Mouse (Mus musculus) CD4-positive, CD25-positive, alpha-beta regulatory T cell, adult 2 months (primary cell): ENCODE data around the gene Mical3.

Experiments
- DNase-seq: peaks from one replicate; pipeline ENCODE4 v3.0.0-alpha.2; 2012; ENCODE audit warnings: low read depth, low spot score

The Mical3 gene

DNA sequence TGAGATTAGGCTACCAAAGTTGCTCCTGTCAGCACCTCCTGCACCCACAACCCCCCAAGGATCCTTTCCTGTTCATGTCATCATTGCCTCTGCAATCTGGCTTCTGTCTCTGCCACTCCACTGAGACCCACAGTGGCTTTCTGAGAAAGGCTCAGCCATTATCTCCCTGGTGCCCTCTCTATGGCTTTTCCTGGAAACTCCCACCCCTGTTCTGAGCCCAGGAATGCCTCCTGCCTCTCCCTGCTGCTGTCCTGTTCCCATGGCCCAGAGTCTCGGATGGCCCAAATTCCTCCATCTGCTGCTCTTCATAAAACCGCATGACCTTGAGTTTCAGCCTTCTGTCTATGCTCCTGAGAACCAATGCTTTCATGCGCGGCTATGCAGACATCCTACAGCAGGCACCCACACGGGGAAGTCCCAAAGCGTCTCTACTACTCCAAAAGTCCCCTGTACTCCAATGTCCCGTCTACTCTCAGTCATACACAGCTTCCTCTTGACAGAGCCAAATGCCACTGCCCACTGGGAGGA is 77.2 kb downstream of the Mical3 start:
- DNase-seq: peak; percentile 80

DNA sequence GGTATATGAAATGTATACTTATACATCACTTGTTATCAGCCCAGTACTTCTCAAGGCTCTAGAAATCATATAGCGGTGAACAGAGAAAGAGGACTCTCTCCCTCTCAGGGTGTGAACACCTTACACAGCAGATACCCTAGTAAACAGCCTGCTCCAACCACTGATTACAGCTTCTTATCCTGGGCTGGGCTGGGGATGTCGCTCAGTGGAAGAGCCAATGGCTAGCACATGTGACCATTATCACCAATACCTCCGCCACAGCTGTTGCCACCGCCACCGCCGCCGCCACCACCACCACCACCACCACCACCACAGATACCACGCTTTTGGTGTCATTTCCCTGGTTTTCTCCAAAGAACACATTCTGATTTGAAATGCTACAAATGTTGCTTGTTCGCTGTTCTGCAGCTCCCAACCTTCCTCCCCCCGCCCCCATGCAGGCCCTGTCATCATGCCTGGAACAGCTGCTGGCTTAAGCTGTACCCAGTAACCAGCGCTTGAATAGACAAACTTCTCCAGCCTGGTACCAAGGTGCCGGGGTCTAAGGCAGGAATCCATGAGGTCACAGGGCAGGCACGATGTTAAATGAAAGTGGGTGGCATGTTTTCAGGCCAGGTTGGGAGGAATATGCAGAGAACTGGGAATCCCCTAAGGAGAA is 78.7 kb downstream of the Mical3 start:
- DNase-seq: no peak

DNA sequence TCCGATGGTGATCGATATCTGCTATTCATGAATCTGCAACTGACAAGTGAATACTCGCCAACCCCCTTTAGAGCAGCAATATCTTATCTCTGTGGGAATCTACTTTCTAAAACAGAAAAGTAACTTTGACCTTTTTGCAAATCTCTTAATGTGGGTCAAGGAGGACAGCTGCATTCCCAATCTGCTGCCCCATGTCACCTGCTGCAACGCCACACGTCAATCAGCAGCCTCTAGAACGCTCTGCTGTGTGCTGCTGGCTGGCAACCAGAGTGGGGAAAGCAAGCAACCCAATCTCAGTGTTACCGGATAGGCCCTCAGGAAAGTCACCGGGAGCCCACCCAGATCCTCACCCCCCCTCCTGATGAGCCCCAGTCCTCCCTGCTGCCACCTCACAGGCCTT is 79.4 kb downstream of the Mical3 start:
- DNase-seq: no peak

DNA sequence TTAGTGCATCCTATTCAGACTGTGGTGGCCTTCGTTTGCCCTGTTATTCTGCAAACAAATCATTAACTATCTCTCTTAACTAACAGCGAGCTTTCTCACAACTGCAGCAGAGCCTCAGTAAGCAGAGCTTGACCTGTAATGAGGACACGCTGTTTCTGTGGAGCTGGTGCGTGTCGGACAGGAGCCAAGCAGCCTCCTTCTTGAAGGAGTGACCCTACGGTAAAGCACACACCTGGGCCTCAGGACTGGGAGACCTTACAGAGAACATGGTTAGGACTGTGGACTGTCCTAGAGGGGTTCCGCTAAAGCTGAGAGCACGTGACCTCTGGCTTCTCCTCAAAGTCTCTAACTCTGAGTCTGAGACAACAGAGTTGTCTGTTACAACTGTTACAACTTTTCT is 82.1 kb downstream of the Mical3 start:
- DNase-seq: no peak

DNA sequence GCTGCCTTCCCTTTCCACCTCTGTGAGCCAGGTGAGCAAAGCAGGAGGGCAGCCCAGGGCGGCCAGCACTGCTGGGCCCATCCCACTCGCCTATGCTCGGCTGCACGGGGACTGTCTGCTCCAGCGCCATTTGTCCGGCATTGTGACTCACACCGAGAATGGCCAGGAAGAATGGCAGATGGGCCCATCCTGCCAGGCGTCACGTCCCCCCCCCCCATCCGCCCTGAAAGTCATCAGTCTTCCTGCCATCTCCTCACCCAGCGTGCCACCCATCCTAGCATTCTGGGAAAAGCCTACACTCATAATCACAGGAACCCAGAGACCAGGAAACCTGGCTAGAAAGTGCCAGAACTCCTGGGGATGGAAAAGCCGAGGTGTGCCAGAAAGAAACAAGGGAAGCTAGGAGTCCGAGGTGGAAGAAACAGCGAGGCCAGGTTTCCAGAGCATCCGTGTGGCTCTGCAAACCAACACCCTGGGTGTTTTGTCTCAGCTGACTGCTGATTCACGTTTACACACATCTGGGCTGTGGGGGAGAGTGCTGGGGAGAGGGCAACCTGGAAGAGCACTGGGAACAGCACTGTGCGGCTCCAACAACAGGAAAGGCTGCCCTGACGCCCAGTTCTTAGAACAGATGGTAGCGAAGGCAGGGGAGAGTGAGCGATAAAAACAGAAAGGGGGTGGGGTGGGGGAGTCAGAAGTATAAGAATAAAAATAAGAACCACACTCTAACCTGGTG is 85.3 kb downstream of the Mical3 start:
- no peak for DNase-seq

DNA sequence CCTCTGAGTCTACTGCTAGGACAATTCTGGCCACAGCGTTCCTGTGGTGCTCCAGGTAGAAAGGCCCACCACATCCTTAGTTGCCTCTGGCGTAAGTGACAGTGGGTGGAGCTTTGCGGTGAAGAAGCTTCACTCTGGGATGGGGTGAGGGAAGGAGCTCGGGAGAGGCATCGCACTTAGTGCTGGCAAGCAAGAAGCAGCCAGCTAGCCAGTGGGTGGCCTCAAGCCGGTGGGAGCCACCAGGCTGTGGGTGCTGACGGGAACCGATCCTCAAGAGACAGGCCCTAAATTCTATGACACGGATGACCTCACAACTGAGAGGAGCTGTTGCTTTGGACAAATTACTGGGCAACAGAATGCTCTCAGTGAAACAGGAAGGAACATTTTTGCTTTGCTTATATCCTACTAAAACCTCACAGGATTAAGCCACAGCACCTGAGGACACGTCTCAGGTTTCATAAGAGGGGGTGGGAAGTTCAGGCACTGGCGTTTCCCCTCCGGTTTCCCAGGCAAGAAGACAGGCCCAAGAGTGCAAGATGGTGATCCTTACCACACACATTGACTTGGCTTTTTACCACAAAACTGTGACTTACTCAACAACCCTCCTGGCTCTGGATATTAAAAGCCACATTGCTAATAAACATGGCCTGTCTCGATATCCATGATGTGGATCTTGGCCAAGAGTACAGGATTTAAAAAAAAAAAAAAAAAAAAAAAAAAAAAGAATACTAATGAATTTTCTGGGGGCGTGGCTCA is 87.2 kb downstream of the Mical3 start:
- no peak for DNase-seq

DNA sequence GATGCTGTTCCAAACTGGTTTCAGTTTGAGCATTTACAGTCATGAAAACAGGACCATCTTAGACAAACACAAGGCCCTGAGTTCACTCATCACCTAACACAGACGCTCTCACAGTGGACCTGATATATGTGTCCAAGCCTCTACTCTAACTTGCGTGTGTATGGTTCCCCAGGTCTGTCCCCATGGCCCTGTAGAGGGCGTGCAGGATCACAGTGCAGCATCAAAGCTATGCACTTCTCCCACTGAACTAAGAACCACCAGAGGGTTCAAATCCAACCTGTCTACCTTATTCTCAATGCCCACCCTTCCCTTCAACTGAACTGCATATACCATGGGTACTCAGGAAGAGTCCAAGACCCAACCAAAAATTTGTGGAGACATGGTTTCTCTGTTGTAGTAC is 91.1 kb downstream of the Mical3 start:
- no peak for DNase-seq

DNA sequence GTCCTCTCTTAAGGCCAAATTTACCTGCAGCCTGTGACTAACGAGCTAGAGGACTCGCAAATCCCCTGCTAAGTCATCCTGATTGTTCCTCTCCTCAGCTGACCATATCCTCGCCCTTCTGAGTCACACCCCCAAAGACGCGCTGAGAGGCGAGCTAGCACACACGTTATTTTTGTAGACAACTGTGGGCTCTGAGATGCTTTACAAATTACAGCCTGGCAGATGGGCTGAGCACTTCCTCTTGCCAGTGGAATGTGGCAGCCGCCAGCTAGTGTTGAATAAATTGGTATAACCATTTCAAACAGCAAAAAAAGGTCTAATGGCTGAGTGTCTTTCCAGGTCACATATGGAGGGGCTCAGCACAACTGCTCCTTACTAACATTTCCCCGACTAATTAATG is 91.5 kb downstream of the Mical3 start:
- DNase-seq: no peak

DNA sequence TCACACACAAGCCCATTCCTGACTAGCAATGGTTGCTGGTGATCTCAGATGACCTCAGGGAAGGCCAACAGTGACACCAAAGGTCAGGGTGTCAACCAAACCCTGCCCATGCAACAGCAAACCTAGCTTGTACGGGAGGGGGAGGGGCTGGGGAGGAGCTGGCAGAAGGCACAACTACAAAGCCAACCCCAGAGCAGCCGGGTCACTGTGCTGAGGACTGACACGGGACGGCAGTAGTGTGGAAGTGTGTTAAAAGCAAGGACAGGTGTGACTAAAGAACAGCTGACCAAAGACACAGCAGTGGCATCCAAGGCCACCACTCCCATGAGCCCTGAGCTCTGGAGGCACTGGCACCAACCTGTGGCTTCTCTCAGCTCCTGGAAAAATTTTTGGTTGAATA is 93.7 kb downstream of the Mical3 start:
- DNase-seq: no peak

DNA sequence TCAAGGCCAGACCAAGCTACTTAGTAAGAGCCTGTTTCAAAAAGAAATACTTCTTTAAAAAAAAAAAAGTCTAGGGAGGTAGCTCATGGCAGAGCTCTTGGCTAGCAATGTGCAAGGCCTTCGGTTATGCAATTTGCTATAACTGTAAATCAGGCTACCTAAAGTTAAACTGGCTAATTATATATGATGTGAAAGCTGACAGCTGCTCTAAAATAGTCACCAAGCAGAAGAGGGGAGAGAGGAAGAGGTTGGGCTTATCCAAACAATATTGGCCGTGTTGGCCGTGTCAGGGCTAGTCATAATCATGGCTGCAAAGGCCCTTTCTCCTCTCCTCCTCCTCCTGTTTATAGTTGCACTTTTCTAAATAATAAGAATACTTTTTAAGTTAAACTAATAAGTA is 94.9 kb downstream of the Mical3 start:
- no peak for DNase-seq

DNA sequence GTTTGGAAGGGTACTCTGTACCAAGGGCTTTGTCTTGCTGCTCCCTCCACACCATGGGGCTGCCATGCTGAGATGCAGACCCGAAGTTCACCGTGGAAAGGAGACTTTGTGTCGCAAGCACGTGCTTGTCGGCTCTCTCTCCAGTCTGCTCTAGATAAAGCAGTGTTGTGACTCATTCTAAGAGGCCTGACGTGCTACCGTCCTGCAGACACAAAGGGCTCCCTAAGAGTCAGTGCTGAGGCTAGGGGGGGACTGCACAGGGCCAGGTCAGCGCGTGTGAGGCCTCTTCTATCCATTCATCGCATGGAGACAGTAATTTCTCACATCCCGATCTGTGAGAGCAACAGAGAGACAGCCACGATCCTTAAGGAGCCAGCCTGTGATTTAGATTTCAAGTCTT is 95.5 kb downstream of the Mical3 start:
- DNase-seq: no peak

DNA sequence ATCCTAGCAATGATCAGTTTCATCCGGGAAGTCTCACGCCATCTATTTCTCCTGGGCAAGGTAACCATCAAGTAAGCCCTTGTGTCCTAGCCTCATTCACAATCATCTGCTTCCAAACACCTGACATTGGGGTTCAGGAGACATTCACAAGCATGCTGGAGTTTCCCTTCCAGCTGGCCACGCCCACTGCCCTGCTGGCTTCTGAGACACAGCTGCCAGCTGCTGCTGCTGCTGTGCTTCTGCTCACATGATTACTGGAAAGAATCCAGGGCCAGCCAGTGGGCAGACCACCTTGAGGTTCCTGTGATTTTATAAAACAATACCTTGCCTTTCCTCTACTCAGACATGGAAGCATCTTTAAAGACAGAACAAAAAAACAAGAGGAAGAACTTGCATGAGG is 97.5 kb downstream of the Mical3 start:
- DNase-seq: no peak

DNA sequence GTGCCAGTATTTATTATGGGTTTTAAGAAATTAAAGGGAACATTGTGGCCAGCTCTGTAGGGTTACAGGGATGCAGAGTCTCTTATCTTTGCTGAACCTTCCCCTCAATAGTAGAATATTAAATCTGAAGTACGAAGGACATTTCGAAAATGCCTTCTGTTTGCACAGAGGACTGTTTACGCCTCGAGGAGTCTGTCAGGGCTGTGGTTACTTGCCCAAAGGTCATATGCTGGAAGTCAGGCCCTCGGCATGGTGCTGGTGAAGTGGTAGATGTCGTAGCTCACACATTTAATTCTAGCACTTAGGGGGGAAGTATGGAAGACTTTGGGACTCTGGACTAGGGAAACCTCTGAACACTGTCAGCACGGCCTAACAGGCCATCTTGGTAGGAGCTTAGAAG is 99.4 kb downstream of the Mical3 start:
- no peak for DNase-seq

DNA sequence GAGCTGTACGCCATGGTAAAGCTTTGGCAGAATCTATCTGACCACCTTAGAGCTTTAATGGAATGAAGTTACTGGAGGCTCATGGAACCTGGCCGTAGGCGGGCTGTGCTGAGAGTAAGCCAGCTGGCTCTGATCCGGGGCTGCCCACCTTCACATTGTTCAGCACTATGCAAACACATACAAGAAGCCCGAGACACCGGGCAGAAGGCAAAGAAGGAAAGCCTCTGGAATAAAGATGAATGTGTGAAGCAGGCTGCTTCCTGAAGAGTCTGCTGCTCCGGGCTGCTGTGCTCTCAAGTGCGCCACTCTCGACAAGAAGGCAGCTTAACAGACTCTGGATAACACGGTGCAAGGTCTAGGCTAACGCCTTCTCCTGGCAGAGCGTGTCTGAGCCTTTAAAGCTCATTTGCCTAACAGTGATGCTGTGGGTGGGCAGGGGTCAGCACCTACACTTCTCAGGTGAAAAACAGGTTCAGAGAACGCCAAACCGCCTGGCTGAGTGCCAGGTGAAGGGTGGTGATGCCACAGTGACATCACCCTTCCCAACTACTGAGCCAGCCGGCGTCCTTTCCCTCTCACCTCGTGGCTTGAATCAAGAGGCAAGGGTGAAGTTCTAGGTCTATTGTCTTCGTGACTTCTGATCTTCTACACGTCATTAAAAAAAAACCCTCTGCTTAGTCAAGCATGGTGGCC is 100.8 kb downstream of the Mical3 start:
- no peak for DNase-seq

DNA sequence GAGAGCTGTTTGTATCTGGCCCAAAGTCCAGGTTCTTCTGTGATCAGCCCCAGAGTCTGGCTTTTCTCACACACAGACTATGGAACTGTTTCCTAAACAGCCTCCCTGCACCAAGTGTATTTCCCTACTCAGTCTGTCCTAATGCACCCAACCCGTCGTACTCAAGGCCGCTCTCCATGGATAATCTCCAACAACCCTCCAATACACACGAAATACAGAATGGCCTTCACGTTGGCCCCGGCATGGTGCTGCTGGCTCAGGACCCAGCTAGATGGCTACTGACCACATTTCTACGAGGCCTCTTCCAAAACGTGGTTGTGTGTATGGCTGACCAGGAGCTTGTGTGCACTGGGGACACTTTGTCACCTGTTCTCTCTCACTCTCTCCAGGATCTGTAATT is 102.3 kb downstream of the Mical3 start:
- DNase-seq: no peak

DNA sequence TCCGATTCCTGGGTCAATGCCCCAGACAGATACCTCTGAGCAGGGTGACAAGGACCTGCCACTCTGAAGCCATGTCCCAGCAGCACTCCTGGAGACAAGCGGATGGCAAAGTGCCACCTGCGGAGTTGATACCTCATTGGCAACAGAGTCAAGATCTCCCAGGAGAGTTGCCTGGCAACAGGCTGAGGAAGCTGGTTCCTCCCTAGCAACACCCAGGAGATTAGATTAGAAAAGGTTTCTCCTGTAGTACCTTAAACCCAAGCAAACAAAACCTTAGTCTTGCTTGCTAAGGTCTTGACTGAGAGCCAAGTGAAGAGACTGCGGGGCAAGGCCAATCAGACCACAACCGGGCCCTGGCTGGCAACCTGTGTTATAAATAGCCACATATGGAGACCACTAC is 103.5 kb downstream of the Mical3 start:
- DNase-seq: no peak

DNA sequence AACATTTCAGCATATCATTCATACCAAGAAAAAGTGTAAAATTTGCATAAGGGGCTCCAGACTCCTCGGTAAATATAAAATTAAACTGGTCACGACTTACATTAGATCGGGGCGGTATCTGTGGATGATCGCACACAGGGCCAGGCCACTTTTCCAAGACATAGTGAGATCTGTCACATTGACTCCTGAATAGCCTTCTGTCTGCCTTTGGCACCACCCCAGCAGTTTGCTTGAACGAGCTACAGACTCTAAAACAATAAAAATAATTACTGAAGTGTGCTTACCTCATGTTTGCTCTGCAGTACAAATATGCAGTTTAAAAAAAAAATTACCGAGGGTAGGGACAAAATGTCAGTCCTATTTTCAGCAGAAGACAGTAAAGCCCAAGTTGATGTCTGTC is 103.9 kb downstream of the Mical3 start:
- DNase-seq: no peak

DNA sequence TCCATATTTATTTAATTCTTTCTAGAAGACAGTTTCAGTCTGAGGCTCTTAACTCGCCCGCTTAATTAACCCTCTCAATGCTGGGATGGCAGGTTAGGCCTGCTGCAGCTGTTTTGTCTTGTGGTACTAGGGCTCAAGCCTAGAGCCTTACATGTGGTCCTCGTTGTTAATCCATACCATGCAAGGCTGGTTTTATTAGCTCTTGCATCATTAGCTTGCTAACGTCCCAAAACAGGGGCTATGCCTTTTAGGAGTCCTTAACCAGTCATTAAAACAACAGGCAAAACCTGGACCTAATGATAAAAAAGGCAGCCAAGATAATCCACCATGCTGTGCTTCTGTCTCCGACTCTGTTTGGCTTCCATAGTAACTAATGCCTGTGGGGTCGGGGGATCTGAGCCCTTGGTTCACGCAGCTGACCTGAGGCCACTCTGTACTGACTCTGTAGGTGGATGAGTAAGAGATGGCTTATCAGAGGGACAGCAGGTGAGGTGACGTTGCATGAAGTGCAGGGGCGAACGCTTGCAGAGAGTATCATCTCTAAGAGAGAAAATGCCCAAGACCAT is 104.7 kb downstream of the Mical3 start:
- DNase-seq: no peak

DNA sequence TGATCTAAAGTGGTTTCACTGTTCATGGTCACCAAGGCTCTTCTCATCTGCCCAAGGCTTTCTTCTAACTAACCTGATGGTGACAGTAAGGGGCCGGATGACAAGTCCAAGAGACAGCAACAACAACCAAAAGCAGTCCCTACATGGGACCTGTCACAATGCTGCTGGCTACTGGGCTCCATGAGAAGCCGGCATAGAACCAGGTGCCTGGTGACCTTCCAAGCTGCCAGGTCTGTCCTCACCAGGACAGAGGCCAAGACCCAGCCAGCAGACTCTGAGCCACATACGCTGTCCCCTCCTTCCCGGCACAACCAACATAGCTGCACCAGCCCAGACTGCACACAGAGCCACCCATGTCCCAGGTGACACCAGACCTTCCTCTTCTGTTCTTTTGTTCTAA is 112.7 kb downstream of the Mical3 start:
- DNase-seq: peak; percentile 6

DNA sequence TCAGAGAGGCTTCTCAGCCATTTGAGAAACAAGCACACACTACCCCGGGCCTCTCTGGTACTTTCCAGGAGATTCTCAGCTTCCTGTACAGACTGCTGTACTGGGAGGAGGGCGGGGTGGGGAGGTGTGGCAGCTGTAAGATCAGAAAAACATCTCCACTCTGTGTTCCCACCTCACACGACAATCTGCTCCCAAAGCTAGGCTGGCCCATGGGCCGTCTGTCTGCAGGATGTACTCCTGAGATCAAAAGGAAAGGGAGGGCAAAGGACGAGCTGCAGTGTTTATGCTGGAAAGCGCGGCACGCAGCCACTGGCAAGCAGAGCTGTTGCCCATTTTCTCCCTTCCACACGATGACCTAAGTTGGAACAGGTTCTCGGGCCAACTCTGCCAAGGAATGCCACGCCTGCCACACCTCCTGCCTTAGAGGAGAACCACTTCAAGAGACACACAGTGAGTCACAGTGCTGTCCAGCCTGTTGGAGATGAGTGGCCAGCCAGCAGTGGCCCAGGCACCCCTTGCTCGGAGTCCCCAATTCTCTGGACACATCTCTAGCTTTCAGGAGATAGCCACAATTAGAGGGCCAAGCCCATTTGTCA is 113.3 kb downstream of the Mical3 start:
- peak; percentile 87 for DNase-seq

DNA sequence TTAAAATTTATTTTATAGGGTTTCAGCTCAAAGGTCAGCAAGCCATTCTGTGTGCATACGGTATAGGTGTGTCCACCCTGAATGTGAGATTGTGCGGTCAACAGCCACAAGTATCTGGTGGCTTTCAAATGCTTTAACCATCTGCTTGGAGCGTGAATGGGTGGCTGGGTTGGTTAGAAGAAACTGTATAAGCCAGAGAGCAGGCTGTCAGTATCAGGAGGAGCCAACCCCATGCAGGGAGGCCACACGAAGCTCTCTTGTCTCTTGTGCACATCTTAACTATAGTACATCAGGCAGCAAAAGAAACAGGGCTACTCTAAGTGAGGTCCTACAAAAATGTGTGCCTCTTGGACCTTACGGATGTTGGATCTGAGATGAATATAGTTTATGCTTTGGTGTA is 114.7 kb downstream of the Mical3 start:
- no peak for DNase-seq
